Mouse (Mus musculus) stomach, embryonic 16.5 days (tissue): ENCODE data around the gene Lactbl1. TPM values are rescaled to one million over a fixed set of nuclear protein-coding genes. Genes with fewer than 3 reads are reported as not detected.

Experiments
- ATAC-seq: fragments of 200-750 bp; cut with Nextera tagmentation; 2 replicates; pipeline ENCODE4 v1.8.0; 2017; ENCODE audit warnings: moderate number of reproducible peaks, moderate TSS enrichment; ENCODE audit not compliant: insufficient read depth, low FRiP score
- H3K27ac ChIP-seq: fragments of 300-500 bp; sonication (generic); 2 replicates; pipeline ENCODE4 v1.5.1; 2014; ENCODE audit warnings: low read length
- H3K27me3 ChIP-seq: fragments of 300-500 bp; sonication (generic); 2 replicates; pipeline ENCODE4 v1.6.1; 2014; ENCODE audit warnings: low read length, control low read depth, mixed read lengths; ENCODE audit not compliant: control insufficient read depth, insufficient read depth
- H3K36me3 ChIP-seq: fragments of 300-500 bp; sonication (generic); 2 replicates; pipeline ENCODE4 v1.6.1; 2014; ENCODE audit warnings: low read length; ENCODE audit not compliant: control insufficient read depth, insufficient read depth
- H3K4me1 ChIP-seq: fragments of 300-500 bp; sonication (generic); 2 replicates; pipeline ENCODE4 v1.6.1; 2014; ENCODE audit warnings: low read length, control low read depth, mixed read lengths; ENCODE audit not compliant: control insufficient read depth, insufficient read depth
- H3K4me2 ChIP-seq: fragments of 300-500 bp; sonication (generic); 2 replicates; pipeline ENCODE4 v1.6.1; 2014; ENCODE audit warnings: low read depth, low read length, mixed read lengths
- H3K4me3 ChIP-seq: fragments of 300-500 bp; sonication (generic); replicated peaks from 2 replicates; pipeline ENCODE4 v1.5.1; 2014; ENCODE audit warnings: mild to moderate bottlenecking, low read length
- H3K9ac ChIP-seq: fragments of 300-500 bp; sonication (generic); 2 replicates; pipeline ENCODE4 v1.6.1; 2014; ENCODE audit warnings: low read length
- H3K9me3 ChIP-seq: fragments of 300-500 bp; sonication (generic); replicated peaks from 2 replicates; pipeline ENCODE4 v1.6.1; 2016; ENCODE audit warnings: low read length, control low read depth; ENCODE audit not compliant: control insufficient read depth
- WGBS: fragments of 180-500 bp; shearing (Covaris S2); extraction: QIAGEN DNeasy Blood & Tissue Kit; methylation state at CpG from one replicate; pipeline ENCODE4 v1.1.7; 2014; 5-methylcytosine and 5-hydroxymethylcytosine counted together
- polyA plus RNA-seq: library from polyadenylated mRNA; unstranded; fragments of >200 nt; fragmentation: Nextera tagmentation; extraction: Ambion mirVana; gene quantifications from 2 replicates; pipeline ENCODE4 v1.2.1, GENCODE M21; 2015

Lactbl1 gene
- polyA plus RNA-seq, 1 experiment from 2014 or later = not detected

DNA sequence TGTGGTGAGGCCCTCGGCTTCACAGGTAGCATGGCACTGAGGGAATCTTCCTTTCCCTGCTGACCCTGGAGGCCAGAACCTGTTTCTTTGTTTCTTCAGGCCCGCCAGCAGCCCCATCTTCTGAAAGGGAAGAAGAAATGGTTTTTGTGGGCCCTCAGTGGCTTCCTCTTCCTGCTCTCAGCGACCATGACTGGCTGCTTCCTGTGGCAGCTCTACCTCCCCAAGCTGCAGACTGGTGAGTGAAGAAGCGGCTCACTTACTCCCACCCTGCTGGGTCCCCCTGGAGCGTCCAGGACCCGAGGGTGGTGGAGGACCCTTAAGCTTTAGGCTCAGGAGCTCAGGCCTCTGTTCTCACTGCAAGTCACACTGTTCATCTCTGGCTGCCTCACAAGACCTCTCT, 4.2 kb downstream of the Lactbl1 start:
- no peak overlapping the region for H3K4me2 ChIP-seq
- no peaks in the 10 kb centered on the region for H3K27me3 ChIP-seq
- WGBS = 68% methylated on average over 6 of the region's 6 CpGs

DNA sequence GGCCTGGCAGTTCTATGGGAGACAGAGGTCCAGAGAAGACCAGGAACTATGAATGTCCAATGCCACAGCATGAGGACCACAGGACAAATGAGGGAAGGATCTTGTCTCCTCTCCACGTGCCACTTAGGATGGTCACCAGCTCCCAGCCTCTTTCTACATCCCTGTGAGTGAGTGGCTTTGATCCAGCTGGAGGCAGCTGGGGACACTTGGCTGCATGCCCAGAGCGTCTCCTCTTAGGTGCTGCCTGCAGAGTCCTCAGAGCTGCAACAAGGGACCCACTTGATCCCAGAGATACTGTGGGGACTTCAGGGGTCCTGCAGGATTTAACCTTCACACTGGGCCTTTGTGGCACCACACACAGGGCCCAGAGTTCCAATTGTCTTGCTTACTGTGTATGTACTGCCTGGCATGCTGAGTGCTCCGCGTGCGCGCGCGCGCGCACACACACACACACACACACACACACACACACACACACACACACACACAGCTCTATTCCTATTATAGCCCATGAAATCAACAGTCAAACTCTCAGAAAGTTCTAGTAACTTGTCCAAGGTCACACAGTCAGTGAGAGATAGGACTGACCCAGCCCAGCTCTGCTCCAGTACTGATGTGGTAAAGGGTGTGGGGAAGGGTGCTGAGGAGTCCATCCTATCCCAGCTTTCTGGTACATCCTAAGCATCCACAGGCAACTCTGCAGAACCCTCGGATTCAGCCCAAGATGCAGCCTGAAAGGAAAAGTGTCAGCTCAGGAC, 9.0 kb downstream of the Lactbl1 start:
- no peaks in the 10 kb centered on the region for H3K4me1 ChIP-seq
- no peak overlapping the region for H3K9ac ChIP-seq
- no peak overlapping the region for H3K4me3 ChIP-seq
- no peak for ATAC-seq
- no peak overlapping the region for H3K27ac ChIP-seq
- whole genome bisulfite sequencing = 69% methylated on average over 11 of the region's 11 CpGs
- no peaks in the 10 kb centered on the region for H3K27me3 ChIP-seq
- no peaks in the 10 kb centered on the region for H3K9me3 ChIP-seq
- H3K4me2 ChIP-seq = no peak overlapping the region
- no peaks in the 10 kb centered on the region for H3K36me3 ChIP-seq

More for the DNA sequence above, 4.2 kb downstream of the Lactbl1 start:
- Histone ChIP-seq H3K4me1 (no peaks in the 10 kb centered on the region), H3K36me3 (no peaks in the 10 kb centered on the region), H3K9me3 (no peaks in the 10 kb centered on the region), H3K27ac (no peak overlapping the region), H3K4me3 (no peak overlapping the region), H3K9ac (no peak overlapping the region)
- no peak for ATAC-seq

DNA sequence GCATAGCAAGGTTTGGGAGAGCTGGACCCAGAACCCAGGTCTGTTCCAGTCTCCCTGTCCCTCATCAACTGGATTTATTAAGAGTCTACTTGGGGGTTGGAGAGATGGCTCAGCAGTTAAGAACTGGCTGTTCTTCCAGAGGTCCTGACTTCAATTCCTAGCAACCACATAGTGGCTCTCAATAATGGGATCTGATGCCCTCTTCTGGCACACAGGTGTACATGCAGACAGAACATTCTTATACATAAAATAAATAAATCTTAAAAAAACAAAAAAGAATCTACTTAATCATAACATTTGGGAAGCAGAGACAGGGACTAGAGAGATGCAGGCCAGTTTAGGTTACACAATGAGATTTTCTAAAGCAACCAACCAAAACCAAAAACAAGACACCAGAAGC, 13.6 kb downstream of the Lactbl1 start:
- Histone ChIP-seq H3K4me1 (peaks cover 11% of the 10 kb centered on the region; the same call in 1 of the 2 replicates), H3K27me3 (peaks cover 15% of the 10 kb centered on the region), H3K27ac (no peak overlapping the region), H3K4me2 (no peak overlapping the region), H3K4me3 (no peak overlapping the region), H3K9me3 (no peaks in the 10 kb centered on the region), H3K36me3 (no peaks in the 10 kb centered on the region), H3K9ac (no peak overlapping the region)
- ATAC-seq = no peak

DNA sequence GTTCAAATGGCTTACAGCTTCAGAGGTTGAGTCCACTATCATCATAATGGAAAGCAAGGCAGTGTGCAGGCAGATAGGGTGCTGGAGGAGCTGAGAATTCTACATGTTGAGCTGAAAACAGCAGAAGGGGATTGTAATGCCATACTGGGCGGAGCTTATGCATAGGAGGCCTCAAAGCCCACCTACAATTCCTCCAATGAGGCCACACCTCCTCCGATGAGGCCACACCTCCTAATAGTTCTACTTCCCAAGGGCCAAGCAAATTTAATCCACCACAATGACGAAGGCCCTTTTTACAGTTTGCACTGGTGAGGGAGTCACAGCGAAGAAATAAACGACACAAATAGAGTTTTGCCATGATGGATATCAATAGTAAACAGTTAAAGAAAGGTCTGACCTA, 14.1 kb downstream of the Lactbl1 start:
- no peak overlapping the region for H3K4me2 ChIP-seq

GRCm38 (mm10) chr4:136636983-136637562, 14.7 kb downstream of the Lactbl1 start:
- Histone ChIP-seq H3K36me3 (no peaks in the 10 kb centered on the region), H3K4me3 (peak overlapping the region; percentile 57), H3K9me3 (no peaks in the 10 kb centered on the region), H3K27me3 (peaks cover 15% of the 10 kb centered on the region), H3K4me1 (peaks cover 11% of the 10 kb centered on the region; the same call in 1 of the 2 replicates), H3K27ac (no peak overlapping the region), H3K9ac (peak overlapping the region; percentile 73), H3K4me2 (peak overlapping the region; percentile 95)
- ATAC-seq = peak; percentile 8; the same call in 1 of the 2 replicates
- WGBS = 14% methylated on average over 37 of the region's 37 CpGs

More for the DNA sequence above, 14.1 kb downstream of the Lactbl1 start:
- ATAC-seq = no peak
- H3K36me3 ChIP-seq = no peaks in the 10 kb centered on the region
- H3K27ac ChIP-seq = no peak overlapping the region
- H3K27me3 ChIP-seq = peaks cover 15% of the 10 kb centered on the region
- no peak overlapping the region for H3K9ac ChIP-seq
- peaks cover 11% of the 10 kb centered on the region; the same call in 1 of the 2 replicates for H3K4me1 ChIP-seq
- WGBS = 58% methylated on average over 5 of the region's 5 CpGs
- H3K4me3 ChIP-seq = no peak overlapping the region
- no peaks in the 10 kb centered on the region for H3K9me3 ChIP-seq

DNA sequence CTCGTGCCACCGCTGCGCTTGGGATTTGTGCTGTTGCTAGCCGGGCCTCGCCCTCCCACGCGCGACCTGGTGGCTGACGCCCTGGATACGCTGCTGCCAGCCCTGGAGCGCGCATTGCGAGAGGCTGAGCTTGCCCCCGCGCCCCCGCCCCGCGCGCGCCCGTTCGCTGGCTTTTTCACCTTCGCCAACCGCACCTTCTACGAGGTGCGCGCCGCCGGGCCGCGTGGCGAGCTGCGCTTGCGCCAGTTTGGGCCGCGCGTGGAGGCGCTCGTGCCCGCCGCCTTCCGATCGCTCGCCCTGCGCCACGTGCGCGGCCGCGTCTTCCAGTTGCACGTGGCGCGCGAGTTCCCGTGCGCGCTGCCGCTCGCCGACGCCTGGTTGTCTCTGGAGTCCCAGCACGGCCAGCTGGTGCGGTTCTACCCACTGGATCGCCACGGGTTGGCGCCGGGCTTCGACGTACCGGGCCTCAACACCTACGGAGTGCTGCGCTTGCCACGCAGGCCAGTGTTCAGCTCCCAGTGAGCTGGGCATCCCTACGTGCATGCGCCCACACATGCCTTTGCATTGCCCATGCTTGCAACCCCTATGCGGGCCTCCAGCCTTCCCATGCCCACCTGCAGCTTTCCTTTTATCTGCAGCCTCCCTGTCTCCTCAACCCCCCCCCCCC, 15.3 kb downstream of the Lactbl1 start:
- Histone ChIP-seq H3K36me3 (no peaks in the 10 kb centered on the region), H3K4me2 (peak overlapping the region; percentile 95), H3K27me3 (peaks cover 15% of the 10 kb centered on the region), H3K27ac (no peak overlapping the region), H3K9ac (peak overlapping the region; percentile 73), H3K4me3 (peak overlapping the region; percentile 57), H3K9me3 (no peaks in the 10 kb centered on the region), H3K4me1 (peaks cover 11% of the 10 kb centered on the region; the same call in 1 of the 2 replicates)
- peak; percentile 27; the same call in 1 of the 2 replicates for ATAC-seq
- WGBS = 1% methylated on average over 75 of the region's 76 CpGs

GRCm38 (mm10) chr4:136638230-136638750, 15.9 kb downstream of the Lactbl1 start:
- no peak overlapping the region for H3K4me3 ChIP-seq
- WGBS = 51% methylated on average over 7 of the region's 7 CpGs
- ATAC-seq = 0 out of 2 replicates have a peak, but pooled peaks have one; percentile 4

DNA sequence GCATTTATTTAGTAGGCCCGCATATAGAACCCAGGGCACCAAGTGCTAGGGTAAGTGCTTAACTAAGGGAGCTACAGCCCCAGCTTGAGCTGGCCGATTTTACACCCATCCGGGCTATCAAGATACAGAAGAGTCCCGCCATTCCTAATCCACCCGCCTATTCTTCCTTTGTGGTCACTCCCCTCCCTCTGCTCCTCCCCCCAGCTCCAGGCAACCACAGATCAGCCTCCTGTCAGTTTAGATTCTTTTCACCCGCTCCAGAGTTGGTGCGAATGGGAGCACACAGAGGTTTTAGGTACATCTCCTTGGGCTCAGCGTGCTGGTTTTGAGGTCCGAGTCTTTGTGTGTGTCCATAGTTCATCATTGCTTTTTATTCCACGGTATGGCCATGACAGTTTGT, 16.5 kb downstream of the Lactbl1 start:
- H3K4me3 ChIP-seq = peak overlapping the region; percentile 12; the same call in 1 of the 2 replicates
- no peaks in the 10 kb centered on the region for H3K9me3 ChIP-seq
- H3K36me3 ChIP-seq = no peaks in the 10 kb centered on the region
- peak overlapping the region; percentile 95 for H3K4me2 ChIP-seq
- H3K9ac ChIP-seq = 0 out of 2 replicates have a peak overlapping the region, but pooled peaks have one; percentile 35
- H3K27me3 ChIP-seq = peaks cover 15% of the 10 kb centered on the region
- H3K4me1 ChIP-seq = peaks cover 11% of the 10 kb centered on the region; the same call in 1 of the 2 replicates
- no peak for ATAC-seq
- no peak overlapping the region for H3K27ac ChIP-seq
- WGBS = 11% methylated on average over 10 of the region's 10 CpGs

More at GRCm38 (mm10) chr4:136638230-136638750, 15.9 kb downstream of the Lactbl1 start:
- peaks cover 11% of the 10 kb centered on the region; the same call in 1 of the 2 replicates for H3K4me1 ChIP-seq
- peak overlapping the region; percentile 95 for H3K4me2 ChIP-seq
- no peaks in the 10 kb centered on the region for H3K9me3 ChIP-seq
- no peak overlapping the region for H3K9ac ChIP-seq
- H3K27ac ChIP-seq = no peak overlapping the region
- H3K27me3 ChIP-seq = peaks cover 15% of the 10 kb centered on the region
- H3K36me3 ChIP-seq = no peaks in the 10 kb centered on the region
